Mouse (Mus musculus) adrenal gland, postnatal 36 days (tissue): Measurements from ENCODE around the gene Arrdc5. TPM values are rescaled to one million over a fixed set of nuclear protein-coding genes. Genes with fewer than 3 reads are reported as not detected.

Experiments used
- DNase-seq, 2 experiments: peaks; one replicate each; pipeline ENCODE4 v3.0.0; 2021; ENCODE audit warnings: mixed read lengths in 1 of 2
- total RNA-seq, 2 experiments: library from RNA; stranded (reverse); gene quantifications; 2 replicates each; pipeline ENCODE4 v1.2.3; 2021

The Arrdc5 gene
- total RNA-seq, 2 experiments from 2014 or later, result not detected

DNA sequence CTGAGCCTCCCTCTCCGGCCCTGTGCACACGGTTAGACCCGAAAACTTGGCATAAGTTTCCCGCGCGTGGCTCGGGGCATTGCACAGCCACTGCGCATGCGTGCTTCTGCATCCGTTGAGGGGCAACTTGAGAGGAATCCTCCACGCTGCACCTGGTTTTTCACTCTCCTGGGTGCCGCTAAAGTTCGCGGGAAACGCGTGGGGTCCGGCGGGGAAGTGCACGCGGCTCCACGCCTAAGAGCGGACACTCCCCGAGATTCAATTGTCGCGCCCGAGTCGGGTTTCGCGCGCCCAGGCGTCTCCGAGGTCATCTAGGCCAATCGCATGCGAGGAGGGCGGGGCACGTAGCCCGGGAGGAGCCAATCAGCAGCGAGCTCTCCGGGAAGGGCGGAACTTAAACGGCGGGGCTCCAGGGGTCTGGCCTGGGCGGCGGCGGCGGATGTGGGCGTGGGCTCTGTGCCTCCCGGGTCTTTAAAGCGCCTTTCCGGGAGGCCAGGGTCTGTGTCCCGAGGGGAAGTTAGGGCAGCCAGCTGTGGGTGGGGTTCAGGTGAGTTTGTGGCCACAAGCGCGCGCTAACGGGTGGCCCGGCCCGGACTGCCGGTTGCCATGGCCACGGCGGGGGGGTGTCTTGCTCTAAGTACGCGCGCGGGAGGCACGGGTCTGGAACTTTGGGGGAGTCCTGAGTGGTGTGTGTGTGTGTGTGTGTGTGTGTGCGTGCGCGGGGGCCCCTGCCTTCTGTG, 3.9 kb upstream of the Arrdc5 start:
- DNase-seq, result peak; percentile 96 to 98

DNA sequence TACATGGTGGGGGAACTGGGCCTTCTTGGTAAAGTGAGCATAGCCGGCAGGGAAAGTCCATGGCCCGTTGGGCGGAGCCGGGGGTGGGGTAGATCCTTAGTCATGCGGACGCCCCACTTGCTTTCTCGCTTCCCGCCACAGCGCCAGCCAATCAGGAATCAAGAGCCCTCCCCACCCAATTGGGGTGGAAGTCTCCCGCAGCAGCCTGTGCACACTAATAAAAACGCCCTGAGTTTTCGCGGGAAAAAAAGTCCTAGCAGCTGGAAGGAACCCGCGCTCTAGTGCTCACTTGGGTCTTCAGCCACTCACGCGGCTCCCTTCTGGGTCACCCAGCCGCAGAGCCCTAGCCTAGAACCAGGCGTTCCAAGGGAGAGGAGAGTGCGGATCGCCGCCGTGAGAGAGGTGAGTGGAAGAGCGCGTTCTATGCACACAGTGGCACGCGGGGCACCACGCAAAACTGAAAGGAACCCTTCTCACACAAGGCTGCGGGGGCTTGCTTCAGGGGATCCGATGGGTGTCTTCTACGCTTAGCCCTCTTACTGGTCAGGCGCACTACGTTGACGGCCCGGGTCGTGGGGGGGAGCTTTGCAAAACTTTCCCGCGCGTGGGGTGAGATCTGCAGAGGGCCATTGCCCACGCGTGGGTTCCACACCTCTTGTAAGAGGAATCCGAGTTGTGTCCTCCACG, 3.2 kb upstream of the Arrdc5 start, which contains the start of gene Uhrf1:
TSS of gene Uhrf1 (plus strand) at position 162 of the 687 bp plus-strand sequence.
- DNase-seq, result peak; percentile 91 to 92

DNA sequence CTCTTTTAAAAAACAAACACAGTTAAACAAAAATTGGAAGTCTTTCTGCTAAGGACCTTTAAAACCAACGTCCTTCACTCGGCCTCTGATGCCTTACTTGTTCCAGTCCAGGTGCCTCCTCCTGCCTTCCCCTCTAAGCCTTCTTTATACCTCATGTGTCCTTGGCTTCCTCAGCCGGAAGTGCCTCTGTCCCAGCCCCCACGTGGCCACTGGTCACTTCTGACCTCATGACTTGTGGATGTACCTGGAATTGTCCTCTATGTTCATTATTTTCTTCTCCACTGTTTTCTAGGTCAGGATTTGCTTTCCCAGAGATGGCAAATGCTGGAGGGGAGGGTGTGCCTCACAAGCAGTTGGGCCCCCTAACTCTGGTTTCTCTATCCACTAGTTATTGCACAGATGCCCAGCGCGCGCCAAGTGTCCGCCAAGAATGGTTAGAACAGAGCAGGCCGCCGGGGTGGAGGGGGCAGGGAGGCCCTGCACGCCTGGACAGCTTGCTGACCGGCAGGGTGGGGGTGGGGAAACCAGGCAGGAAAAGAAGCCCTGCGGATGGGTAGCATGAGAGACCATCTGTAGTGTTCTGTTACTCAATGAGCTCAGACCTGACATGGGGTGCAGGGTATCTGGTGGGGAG, 2.4 kb upstream of the Arrdc5 start:
- peak; percentile 54 to 73 for DNase-seq

DNA sequence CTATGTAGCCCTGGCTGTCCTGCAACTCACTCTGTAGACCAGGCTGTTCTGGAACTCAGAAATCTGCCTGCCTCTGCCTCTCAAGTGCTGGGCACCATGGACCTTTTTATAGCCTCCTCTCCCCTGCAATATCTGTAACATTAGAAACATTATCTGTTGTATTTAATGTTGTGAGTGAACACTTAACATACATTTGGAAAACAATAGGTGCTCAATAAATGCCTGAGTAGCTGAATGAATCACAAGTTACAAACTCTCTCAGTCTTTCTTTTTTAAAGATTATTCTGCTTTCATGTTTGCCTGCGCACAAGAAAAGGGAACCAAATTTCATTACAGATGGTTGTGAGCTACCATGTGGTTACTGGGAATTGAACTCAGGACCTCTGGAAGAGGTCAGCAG, 1.8 kb downstream of the Arrdc5 start:
- DNase-seq, result no peak

DNA sequence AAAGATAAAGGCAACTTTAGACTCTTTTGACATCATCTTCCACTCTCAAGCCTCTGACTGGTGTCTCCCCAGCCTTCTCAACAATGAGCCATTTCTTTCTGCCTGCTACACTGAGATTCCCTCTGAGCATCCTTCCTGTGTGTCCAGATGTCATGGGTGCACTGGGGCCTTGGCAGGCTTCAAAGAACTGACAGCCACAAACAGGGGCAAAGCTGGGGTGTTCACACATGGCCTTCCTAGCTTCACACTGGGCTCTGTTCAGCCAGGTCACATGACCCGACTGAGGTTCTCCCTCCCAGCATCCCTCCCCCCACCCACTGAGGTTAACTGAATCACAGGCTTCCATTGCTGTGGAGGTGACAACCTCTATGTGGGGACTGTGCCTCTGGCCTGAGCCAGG, 3.9 kb downstream of the Arrdc5 start:
- DNase-seq, result no peak

DNA sequence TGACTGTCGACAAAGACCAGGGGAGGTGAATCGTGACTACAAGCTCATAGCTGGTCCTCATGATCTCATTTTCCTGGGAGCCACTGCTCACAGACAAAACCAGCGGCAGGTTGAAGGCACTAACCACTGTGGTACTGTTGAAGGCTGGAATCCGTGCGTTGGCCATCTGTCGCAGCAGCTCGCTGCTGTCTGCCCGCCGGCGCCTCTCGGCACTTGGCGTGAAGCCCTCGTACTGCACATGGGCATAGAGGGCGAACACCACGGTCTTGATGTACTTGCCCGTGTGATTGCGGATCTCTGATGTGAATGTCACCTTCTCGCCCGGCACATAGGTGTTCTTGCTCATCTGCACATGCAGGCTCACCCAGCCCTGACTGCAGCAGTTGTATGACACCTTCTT, 5.8 kb downstream of the Arrdc5 start:
- DNase-seq, result no peak

DNA sequence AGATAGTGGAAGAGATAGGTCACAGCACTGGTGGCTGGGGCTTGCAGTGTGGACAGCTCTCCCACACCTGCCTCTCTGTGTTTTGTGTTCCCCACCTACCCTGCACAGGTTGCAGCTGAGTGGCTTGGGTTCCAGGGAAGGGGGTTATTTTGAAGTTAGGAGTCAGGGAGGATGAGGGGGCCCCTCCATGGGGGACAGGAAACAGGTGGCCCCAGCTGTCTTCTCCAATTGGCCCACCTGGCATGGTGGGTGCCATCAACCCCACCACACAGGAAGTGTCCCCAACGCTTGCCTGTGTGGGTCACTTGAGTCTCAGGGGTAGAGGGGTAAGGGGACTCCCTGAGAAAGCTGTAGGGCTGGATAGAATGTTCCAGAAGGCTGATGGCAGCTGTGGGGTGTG, 6.8 kb downstream of the Arrdc5 start:
- no peak for DNase-seq

DNA sequence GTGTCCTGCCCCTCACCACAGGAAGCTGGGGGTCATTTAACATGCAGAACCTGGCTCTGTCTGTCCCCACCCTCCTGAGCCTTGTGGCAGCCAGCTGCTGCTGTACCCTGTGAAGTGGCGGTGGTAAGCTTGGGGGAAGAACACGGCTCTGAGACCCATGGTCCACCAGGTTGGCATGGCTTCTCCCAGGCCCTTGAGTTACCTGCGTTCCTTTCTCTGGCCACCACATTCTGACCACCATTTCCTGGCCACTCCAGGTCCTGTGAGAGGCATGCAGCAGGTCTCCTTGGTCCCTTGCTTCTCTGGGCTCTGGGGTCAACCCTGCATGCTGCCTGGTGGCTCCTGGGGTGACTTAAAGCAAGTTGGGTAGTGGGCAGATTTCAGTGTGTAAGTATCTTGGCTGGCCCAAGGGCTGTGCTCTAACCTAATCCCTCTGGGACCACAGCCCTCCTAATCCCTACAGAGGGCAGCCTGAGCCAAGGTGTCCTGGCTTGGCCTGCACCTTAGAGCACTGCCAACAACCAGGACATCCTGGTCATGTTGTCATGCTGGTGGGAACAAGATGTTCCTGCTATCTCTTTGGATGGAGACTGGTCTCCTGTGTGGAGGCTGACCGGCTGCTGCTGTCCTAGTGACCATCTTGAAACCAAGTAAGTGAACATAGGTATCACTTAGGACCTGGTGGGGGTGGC, 7.4 kb downstream of the Arrdc5 start, which contains the start of gene Plin3:
TSS of gene Plin3 (minus strand) at position 343 of the 692 bp plus-strand sequence.
- no peak for DNase-seq

DNA sequence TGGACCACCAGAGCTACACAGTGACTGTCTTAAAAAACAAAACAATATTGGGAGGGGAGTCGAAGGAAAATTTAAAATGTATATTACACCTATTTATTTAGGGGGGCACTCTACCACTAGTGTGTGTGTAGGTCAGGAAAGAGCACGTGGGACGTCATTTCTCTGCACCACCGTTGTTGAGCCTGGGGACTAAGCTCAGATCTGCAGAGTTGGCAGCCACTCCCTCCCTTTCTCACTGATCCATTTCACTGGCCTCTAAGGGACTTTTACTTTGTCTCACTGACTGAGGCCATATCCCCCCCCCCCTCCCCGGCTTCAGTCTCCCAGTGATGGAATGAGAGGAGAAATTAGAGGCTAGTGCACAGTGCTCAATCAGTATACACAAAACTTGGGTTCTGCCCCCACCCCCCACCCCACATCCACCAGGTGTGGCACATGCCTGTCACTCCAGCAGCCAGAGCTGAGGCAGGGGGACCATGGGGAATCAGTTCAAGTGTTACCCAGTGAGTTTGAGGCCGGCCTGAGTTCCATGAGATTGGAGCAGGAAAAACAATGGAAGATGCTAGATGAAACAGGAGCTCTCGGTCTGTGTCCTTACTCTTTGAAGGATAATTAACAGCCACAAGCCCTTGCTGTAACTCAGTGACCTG, 8.1 kb downstream of the Arrdc5 start:
- DNase-seq, result no peak

DNA sequence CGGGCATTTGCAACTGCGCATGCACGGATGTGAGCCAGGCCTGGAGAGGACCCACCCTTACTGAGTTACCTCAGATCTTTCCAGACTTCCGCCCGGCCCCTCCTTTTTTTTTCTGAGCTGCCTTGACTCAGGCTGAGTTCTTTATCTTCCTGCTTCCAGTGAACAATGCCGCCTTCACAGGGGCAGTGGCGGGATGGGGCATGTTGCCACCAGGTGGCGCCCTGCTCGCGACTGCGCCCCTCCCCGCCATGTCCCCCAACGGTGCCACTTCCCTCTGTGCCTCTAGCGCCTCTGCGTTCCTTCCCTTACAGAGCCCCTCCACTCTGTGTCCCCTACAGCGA, 8.9 kb downstream of the Arrdc5 start:
- DNase-seq, result peak; percentile 93 to 94

DNA sequence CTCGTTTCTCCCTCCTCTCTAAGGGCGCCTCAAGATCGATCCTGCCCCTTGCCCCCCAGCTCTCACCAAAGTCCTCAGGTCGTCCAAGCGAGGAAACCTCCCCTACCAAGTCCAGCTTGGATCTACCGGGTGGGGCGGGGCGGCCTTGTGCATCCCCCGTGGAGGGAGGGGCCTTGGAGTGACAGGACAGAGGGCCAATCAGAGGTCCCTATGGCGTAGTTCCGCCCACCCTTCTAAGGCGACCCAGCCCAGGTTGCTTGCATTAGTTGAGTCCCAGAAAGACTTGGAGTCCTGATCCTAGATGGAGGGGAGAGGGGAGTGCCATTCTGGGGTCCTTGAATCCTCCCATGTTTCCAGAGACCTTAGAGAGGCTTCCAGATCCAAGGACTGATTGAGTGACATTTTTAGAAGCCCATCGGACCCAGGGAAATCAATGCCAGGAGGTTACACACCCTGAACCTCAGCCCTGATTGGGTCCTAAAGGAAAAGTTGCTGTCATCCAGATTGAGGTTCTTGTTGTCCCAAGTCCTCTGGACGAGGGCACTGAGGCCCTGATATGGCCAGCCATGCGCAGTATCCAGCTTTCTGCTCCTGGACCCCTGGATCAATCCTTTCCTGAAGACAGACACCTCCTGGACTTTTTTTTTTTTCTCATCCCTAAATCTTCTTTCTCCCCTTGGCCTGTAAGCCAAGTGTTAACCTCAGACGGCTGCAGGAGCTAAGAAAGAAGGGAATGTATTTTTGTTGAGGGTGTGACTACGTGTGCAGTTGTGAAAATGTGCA, 9.5 kb downstream of the Arrdc5 start:
- DNase-seq, result peak; percentile 98 to 99

DNA sequence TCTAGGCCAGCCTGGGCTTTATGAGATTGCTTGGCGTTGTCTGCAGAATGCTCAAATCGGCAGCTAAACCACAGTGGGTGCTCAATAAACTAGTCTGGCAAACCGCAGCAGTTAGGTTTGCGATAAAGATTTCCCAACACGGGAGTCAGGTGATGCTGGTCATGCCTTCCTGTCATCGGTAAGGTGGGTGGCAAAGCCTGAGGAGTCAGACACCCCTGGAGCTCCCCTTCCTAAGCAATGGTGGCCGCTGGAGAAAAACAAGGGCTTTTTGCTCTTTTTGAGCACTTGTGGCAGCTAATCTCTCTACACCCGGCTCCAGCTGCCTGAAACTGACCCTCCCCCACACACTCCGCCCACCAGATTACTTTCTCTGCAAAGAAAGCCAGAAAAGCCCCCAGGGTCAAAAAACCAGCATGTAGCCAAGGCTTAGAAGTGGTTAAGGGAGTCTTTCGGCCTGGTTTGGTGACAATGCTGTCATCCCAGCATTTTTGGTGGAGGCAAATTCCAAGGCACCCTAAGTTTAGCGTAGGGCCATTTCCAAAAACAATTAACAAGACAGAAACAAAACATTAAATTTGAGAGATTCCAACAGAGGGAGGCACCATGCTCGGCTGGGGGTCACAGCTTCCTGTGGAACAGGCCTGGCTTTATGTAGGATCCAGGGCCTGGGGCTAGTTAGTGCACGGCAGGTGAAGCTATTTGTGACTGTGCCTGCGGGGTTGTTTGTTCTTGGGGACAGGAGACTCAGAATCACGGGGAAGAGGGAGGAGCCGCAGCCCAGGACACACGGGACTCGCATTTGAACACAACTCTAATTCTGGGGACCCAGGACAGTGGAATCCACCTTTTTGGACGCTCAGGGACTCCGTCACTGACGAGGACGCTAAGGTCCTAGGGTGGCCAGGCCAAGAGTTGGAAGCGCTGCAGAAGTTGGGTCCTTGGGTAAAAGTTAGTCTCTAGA, 10.4 kb downstream of the Arrdc5 start:
- DNase-seq, result peak; percentile 64 to 74

DNA sequence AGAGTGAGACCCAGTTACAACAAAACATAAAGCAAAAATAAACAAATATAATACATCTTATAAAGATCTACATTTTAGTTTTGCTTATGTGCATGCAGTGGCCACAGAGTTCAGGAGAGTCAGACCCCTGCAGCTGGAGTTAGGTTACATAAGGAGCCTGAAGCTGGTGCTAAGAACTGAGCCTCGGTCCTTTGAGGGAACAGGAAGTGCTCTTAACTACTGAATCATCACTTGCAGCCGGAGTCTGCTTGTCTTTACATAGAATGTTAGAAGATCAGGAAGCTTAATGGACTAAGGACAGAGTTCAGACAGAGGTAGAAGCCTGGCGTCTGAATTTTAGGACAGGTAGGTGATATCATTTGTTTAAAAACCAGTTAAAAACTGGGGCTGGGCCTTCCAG, 11.2 kb downstream of the Arrdc5 start:
- no peak for DNase-seq

DNA sequence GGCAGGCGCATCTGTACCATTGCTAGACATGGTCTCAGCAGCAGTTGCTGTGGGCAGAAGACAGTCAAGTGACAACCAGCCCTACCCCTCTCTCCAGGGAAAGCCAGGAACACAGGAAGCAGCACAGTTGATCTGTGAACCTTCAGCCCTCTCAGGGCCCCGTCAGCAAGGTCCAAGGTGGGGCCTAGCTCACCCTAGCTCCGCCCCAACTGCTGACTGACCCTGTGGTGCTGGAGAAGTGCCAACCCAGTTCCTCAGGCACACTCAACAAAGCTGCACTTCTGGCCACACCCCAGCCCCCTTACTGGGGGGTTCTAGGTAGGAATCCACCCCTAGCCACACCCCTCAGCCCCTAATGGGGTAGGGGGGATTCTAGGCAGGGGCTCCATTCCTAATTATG, 12.3 kb downstream of the Arrdc5 start:
- peak; percentile 79 to 81 for DNase-seq

DNA sequence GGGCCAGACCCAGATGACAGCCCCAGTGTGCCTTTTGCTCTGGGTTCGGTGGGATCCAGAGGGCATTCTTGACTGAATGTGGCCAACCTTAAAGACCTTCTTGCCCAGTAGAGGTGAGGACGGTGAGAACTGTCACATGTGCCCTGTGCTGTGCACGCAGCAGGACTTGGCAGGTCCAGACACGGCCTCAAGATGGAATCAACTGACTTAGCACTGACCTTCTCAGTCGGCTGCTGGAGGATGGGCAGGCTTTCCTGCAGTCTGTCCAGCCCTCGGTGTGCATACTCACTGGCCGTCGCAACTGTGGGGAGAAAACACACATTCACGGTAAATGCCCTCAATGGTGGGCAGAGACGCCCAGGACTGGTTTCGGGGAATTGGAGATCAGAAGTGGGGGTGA, 14.1 kb downstream of the Arrdc5 start:
- no peak for DNase-seq

DNA sequence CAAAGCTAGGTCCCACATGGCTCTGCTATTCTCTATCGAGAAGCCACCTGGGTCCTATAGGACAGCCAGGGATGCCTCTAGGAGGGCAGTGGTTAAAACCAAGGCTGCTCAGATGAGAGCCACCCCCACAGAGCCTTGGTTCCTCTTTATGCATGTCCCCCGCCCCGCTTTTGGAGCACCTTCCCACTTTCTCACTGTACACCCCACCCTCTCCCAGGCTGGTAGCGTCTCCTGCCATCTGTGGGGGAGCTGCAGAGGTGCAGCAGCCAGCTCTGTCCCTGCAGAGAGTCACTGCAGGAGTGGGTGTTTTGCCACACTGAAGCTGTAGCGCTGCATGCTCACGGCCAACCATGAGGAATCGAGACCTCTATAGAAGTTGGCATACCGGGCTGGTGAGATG, 16.8 kb downstream of the Arrdc5 start:
- DNase-seq, result no peak

DNA sequence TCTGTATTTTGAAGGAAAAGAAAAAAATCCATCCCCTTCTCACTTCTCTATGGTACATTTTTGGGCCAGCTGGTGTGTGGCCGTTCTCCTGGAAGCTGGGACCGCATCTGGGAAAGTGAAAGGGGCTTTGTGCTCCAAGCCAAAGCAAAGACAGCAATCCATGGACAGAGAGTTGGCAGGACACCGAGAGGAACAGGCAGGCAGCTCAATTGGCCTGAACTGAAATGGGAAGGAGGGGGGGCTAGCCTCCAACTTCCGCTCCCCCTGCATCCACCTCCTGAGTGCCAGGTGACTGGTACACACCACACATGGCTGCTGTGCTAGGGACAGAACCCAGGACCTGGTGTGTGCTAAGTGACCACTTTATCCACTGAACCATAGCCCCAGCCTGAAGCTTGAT, 17.3 kb downstream of the Arrdc5 start:
- no peak for DNase-seq

DNA sequence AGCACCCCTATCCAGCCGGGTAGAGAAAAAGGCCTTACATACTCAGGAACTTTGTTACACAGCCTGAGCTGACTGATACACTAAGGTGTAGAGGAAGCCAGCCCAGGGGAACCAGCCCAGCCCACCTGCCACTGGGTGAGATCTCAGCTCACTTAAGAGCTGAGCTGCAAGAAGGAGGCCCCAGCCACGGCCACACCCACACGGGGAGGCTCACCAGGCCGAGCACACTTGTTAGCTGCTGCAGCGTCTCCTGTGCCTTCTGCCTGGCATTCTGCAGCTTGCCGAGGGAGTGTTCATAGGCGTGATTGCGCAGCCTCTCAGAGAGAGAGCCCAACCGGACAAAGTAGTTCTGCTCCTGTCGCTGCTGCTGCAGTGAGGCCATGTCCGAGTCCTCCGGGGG, 18.9 kb downstream of the Arrdc5 start:
- DNase-seq, result no peak

DNA sequence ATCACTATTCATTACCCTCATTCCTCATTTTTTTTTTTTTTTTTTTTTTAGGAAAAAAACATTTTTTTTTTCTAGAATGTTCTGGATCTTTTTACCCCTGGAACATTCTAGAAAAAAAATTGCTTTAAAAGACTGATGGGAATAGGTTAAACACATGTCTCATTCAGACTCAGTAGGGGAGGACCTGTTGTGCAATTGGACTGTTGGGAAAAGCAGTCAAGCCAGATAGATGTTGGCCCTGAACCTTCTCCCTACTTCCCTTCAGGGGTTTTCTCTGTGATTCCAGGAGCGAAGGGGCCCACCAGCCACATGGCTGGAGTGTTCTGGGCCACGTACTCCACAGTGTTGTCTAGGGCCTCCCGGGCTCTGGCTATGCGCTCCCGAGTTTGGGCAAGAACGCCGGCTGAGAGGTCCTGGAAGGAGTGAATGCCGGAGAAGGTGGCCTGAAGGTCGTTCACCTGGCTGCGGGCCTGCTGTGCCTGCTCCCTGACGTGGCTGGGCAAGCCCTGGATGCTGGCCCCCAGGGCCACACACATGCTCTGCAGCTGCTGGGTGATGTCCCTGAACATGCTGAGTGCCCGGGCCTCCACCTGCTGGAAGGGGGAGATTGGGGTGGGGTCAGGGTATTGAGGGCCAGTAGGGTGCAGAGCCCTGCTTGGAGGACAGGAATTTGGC, 20.5 kb downstream of the Arrdc5 start:
- peak; percentile 47 to 57 for DNase-seq

DNA sequence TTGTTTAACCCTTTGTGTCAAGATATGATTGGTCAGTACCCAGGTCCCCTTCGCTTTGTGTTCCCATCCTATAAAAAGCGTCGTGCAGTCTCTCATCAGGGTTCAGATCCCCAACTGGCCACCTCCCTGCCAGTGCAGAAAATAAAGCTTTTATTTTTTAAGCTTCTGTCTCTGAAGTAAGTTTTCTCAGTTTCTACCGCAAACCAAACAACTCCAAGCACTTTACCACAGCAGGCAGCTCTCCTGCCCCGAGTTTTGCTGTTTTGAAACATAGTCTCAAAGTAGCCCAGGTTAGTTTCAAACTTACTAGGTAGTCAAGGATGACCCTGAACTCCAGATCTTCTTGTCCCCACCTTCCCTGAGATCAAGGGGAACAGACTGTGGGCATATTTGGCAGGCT, 21.7 kb downstream of the Arrdc5 start:
- no peak for DNase-seq
